In the genomic region with DNA sequence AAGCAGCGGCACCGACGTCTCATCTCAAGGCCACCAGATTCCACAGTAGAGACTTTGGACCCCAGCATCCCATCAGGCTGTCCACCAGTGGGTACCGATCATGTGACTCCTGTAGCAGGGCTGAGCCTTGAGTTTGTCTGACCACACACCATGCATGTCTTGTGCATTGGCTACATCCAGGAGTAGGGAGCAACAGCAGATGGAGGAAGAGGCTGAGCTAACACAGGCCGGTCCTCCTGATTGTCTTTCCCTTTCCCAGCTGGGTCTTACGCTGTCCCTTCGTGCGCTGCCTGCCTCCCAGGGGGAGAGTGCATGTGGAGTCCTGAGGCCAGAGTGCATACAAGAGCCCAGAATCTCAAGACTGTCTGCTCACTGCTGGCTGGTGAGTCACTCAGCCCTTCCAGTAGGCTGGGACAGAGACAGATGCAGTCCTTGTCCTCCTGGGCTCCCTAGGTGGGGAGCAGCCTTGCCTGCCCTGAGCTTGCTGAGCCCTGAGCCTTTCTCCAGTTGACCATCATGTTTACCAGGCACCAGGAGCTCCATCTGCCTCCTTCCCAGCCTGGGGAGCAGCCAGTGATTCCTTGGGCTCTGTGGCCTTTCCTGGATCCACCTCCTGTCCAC, we compare ENCODE assay signal across 13 mouse cellular contexts.
A peak's percentile ranks its signal among the peaks of the same experiment; 100 is the strongest.
DNase-seq lines count a peak whose midpoint lies in the region; ATAC-seq and TF ChIP-seq lines count a peak whose summit lies in the region.
"Had no signal": no experiment of that assay in that cellular context is flagged by ENCODE, and none has a peak within 500 bp of the region (broad histone marks: within the 10 kb centered on the region; RNA-seq: fewer than 3 reads in every experiment).

No protein-coding gene starts in this region.

- peaks cover 11% of the 10 kb centered on the region for H3K36me3 ChIP-seq in forebrain, embryonic 10.5 days (replicated peaks)
- H3K36me3 ChIP-seq in forebrain, embryonic 14.5 days (ENCODE audit: control insufficient read depth, insufficient read depth, low read length), result peaks cover 20% of the 10 kb centered on the region; the same call in 1 of the 2 replicates
- H3K36me3 ChIP-seq in intestine, embryonic 14.5 days (ENCODE audit: control insufficient read depth, insufficient read depth, low read length), result no peaks in the 10 kb centered on the region
- no peaks in the 10 kb centered on the region for H3K36me3 ChIP-seq in intestine, postnatal 0 days (ENCODE audit: control insufficient read depth, insufficient read depth)
- H3K36me3 ChIP-seq in ES-E14 (ENCODE audit: control insufficient read depth, insufficient read depth, low read length, poor library complexity, severe bottlenecking), result no peaks in the 10 kb centered on the region
- H3K36me3 ChIP-seq: embryonic facial prominence, embryonic 15.5 days; limb, embryonic 12.5 days had no signal

- peak overlapping the region; percentile 25; the same call in 1 of the 2 replicates for H3K27ac ChIP-seq in forebrain, embryonic 10.5 days
- H3K27ac ChIP-seq in forebrain, embryonic 14.5 days (ENCODE audit: low read depth, low read length), result no peak overlapping the region
- H3K27ac ChIP-seq in intestine, embryonic 14.5 days (ENCODE audit: low read depth), result 0 out of 2 replicates have a peak overlapping the region, but pooled peaks have one; percentile 11
- no peak overlapping the region for H3K27ac ChIP-seq in intestine, postnatal 0 days (ENCODE audit: low read depth, low read length)
- H3K27ac ChIP-seq in ES-E14 (ENCODE audit: insufficient read depth, low read depth, low read length, poor library complexity, severe bottlenecking), result no peak overlapping the region
- H3K27ac ChIP-seq in brown adipose tissue, adult 24 weeks (replicated peaks; ENCODE audit: low read depth, low read length), result 0 out of 2 replicates have a peak overlapping the region, but pooled peaks have one; percentile 22
- H3K27ac ChIP-seq: embryonic facial prominence, embryonic 15.5 days; hindbrain, embryonic 15.5 days; limb, embryonic 12.5 days had no signal

- H3K9me3 ChIP-seq in forebrain, embryonic 10.5 days, result no peaks in the 10 kb centered on the region
- H3K9me3 ChIP-seq in forebrain, embryonic 14.5 days (replicated peaks; ENCODE audit: control insufficient read depth, low read length), result no peaks in the 10 kb centered on the region
- no peaks in the 10 kb centered on the region for H3K9me3 ChIP-seq in intestine, embryonic 14.5 days (ENCODE audit: control insufficient read depth, low read length)
- no peaks in the 10 kb centered on the region for H3K9me3 ChIP-seq in intestine, postnatal 0 days (ENCODE audit: control insufficient read depth)
- H3K9me3 ChIP-seq in ES-E14 (ENCODE audit: control insufficient read depth, insufficient read depth, low read depth, low read length), result no peaks in the 10 kb centered on the region
- H3K9me3 ChIP-seq: embryonic facial prominence, embryonic 15.5 days; hindbrain, embryonic 15.5 days; limb, embryonic 12.5 days had no signal

- peaks cover 16% of the 10 kb centered on the region for H3K4me1 ChIP-seq in forebrain, embryonic 10.5 days
- peaks cover 9% of the 10 kb centered on the region for H3K4me1 ChIP-seq in forebrain, embryonic 14.5 days (ENCODE audit: control insufficient read depth, insufficient read depth, low read length)
- peaks cover 14% of the 10 kb centered on the region for H3K4me1 ChIP-seq in intestine, embryonic 14.5 days (replicated peaks; ENCODE audit: control insufficient read depth, insufficient read depth, low read length)
- H3K4me1 ChIP-seq in intestine, postnatal 0 days (replicated peaks; ENCODE audit: control insufficient read depth, insufficient read depth, low read length), result 0 out of 2 replicates have a peak, but pooled peaks cover 3% of the 10 kb centered on the region
- peaks cover 1 to 14% of the 10 kb centered on the region in 2 experiments; a peak in 3 of 4 replicates for H3K4me1 ChIP-seq in ES-E14 (ENCODE audit: control insufficient read depth in 2 of 2, insufficient read depth in 2 of 2, low read length in 2 of 2, poor library complexity in 1 of 2)
- H3K4me1 ChIP-seq in brown adipose tissue, adult 24 weeks (ENCODE audit: control insufficient read depth, insufficient read depth, insufficient read length, low read length), result peaks cover 26% of the 10 kb centered on the region

- no peak overlapping the region for H3K9ac ChIP-seq in forebrain, embryonic 14.5 days (ENCODE audit: low read length)
- no peak overlapping the region for H3K9ac ChIP-seq in intestine, embryonic 14.5 days (ENCODE audit: low read length)
- H3K9ac ChIP-seq in intestine, postnatal 0 days (ENCODE audit: low read depth, low read length), result no peak overlapping the region
- H3K9ac ChIP-seq in ES-E14 (ENCODE audit: insufficient read depth, low read depth, low read length, poor library complexity, severe bottlenecking), result 0 out of 2 replicates have a peak overlapping the region, but pooled peaks have one; percentile 31
- H3K9ac ChIP-seq: embryonic facial prominence, embryonic 15.5 days; hindbrain, embryonic 15.5 days; limb, embryonic 12.5 days; lung, embryonic 14.5 days had no signal

- no peak overlapping the region for H3K4me2 ChIP-seq in forebrain, embryonic 14.5 days (ENCODE audit: low read length)
- no peak overlapping the region for H3K4me2 ChIP-seq in intestine, embryonic 14.5 days (ENCODE audit: low read length)
- H3K4me2 ChIP-seq in intestine, postnatal 0 days (replicated peaks; ENCODE audit: low read depth), result no peak overlapping the region
- H3K4me2 ChIP-seq: embryonic facial prominence, embryonic 15.5 days; hindbrain, embryonic 15.5 days; limb, embryonic 12.5 days; lung, embryonic 14.5 days had no signal

- no peak overlapping the region for H3K4me3 ChIP-seq in forebrain, embryonic 10.5 days
- H3K4me3 ChIP-seq in forebrain, embryonic 14.5 days (ENCODE audit: low read depth, low read length), result no peak overlapping the region
- no peak overlapping the region for H3K4me3 ChIP-seq in intestine, embryonic 14.5 days (ENCODE audit: low read depth, low read length)
- no peak overlapping the region for H3K4me3 ChIP-seq in intestine, postnatal 0 days (ENCODE audit: low read depth, low read length)
- no peak overlapping the region for H3K4me3 ChIP-seq in ES-E14 (ENCODE audit: insufficient read depth in 1 of 2, low read depth in 1 of 2, low read length in 2 of 2, poor library complexity in 1 of 2, severe bottlenecking in 1 of 2)
- H3K4me3 ChIP-seq in brown adipose tissue, adult 24 weeks (ENCODE audit: insufficient read depth, low read depth, low read length), result no peak overlapping the region
- H3K4me3 ChIP-seq: embryonic facial prominence, embryonic 15.5 days; hindbrain, embryonic 15.5 days; limb, embryonic 12.5 days had no signal

- in situ Hi-C loops in ES-E14 (cut with MboI; ENCODE audit: low sequenced_read_pairs in 2 of 2, unreplicated experiment in 2 of 2), result no loop called here

- DNase-seq in forebrain, embryonic 10.5 days (ENCODE audit: extremely low spot score, low spot score), result no peak
- no peak for DNase-seq in forebrain, embryonic 14.5 days (ENCODE audit: low spot score)
- no peak for DNase-seq in intestine, embryonic 14.5 days (ENCODE audit: low spot score)
- DNase-seq in ES-E14 (ENCODE audit: low read depth, low spot score), result no peak
- no peak for DNase-seq in retina, postnatal 1 day
- DNase-seq: layer of hippocampus, adult 9-11 months; lung, embryonic 14.5 days; thymus, postnatal 25 days had no signal

- H3K27me3 ChIP-seq in forebrain, embryonic 10.5 days (ENCODE audit: poor library complexity, severe bottlenecking), result no peaks in the 10 kb centered on the region
- H3K27me3 ChIP-seq in forebrain, embryonic 14.5 days (replicated peaks; ENCODE audit: control insufficient read depth, insufficient read depth, low read length), result no peaks in the 10 kb centered on the region
- H3K27me3 ChIP-seq in intestine, embryonic 14.5 days (replicated peaks; ENCODE audit: control insufficient read depth, insufficient read depth, low read length), result no peaks in the 10 kb centered on the region
- no peaks in the 10 kb centered on the region for H3K27me3 ChIP-seq in intestine, postnatal 0 days (replicated peaks; ENCODE audit: control insufficient read depth, insufficient read depth, low read length)
- H3K27me3 ChIP-seq: embryonic facial prominence, embryonic 15.5 days; hindbrain, embryonic 15.5 days; limb, embryonic 12.5 days had no signal

- ATAC-seq in forebrain, embryonic 14.5 days, result no peak
- ATAC-seq in intestine, embryonic 14.5 days (replicated peaks; ENCODE audit: low FRiP score, low TSS enrichment, low read depth), result no peak
- no peak for ATAC-seq in intestine, postnatal 0 days

- WGBS in forebrain, embryonic 10.5 days, result 90% methylated on average over 8 of the region's 8 CpGs
- WGBS in forebrain, embryonic 14.5 days, result 92% methylated on average over 8 of the region's 8 CpGs
- 84% methylated on average over 8 of the region's 8 CpGs for WGBS in intestine, embryonic 14.5 days
- 86% methylated on average over 8 of the region's 8 CpGs for WGBS in intestine, postnatal 0 days

- TF ChIP-seq CTCF in intestine, postnatal 0 days (IDR thresholded peaks at IDR 0.05; ENCODE audit: low read depth), result no peak

TF ChIP-seq in ES-E14, 5 proteins besides CTCF, POLR2A, EP300 and RAD21:
- no peak for TF ChIP-seq MAFK (IDR thresholded peaks at IDR 0.05; ENCODE audit: insufficient read depth, low read depth, low read length)
- TF ChIP-seq HCFC1 (IDR thresholded peaks at IDR 0.05; ENCODE audit: borderline replicate concordance, insufficient read depth, low read length), result no peak
- no peak for TF ChIP-seq CHD2 (IDR thresholded peaks at IDR 0.05; ENCODE audit: low read depth, low read length)
- no peak for TF ChIP-seq ZC3H11A (IDR thresholded peaks at IDR 0.05; ENCODE audit: borderline replicate concordance, low read depth, low read length)
- TF ChIP-seq ZNF384 (IDR thresholded peaks at IDR 0.05; ENCODE audit: low read depth, low read length), result no peak

Comparison
In these comparisons a context has a peak if more than half of its experiments do, and no peak if none do; other contexts are left out.
1. H3K27ac ChIP-seq: peak in forebrain, embryonic 10.5 days (single experiment), intestine, embryonic 14.5 days (single experiment) and brown adipose tissue, adult 24 weeks (single experiment); none in forebrain, embryonic 14.5 days (single experiment), intestine, postnatal 0 days (single experiment) and ES-E14 (single experiment).